Mouse (Mus musculus) adrenal gland, postnatal 4 days (tissue): ENCODE data around the gene Cab39l. TPM values are rescaled to one million over a fixed set of nuclear protein-coding genes. Genes with fewer than 3 reads are reported as not detected.

Experiments used
- DNase-seq, 2 experiments: peaks; one replicate each; pipeline ENCODE4 v3.0.0; 2021 to 2022; ENCODE audit warnings: low spot score in 2 of 2, mixed read lengths in 2 of 2
- total RNA-seq, 2 experiments: library from RNA; stranded (reverse); gene quantifications; 2 replicates each; pipeline ENCODE4 v1.2.3; 2021

The Cab39l gene
- total RNA-seq, 2 experiments from 2014 or later = 28.1 to 28.8 TPM

- no peak for DNase-seq
Observed at GRCm38 (mm10) chr14:59627142-59627680, 186.4 kb downstream of the Cab39l start.

GRCm38 (mm10) chr14:59627823-59628222 lies 187.1 kb downstream of the Cab39l start:
- no peak for DNase-seq

GRCm38 (mm10) chr14:59629308-59629707 lies 188.5 kb downstream of the Cab39l start:
- DNase-seq = no peak

- no peak for DNase-seq
Observed at GRCm38 (mm10) chr14:59630096-59630495, 189.3 kb downstream of the Cab39l start.

- DNase-seq = no peak
Observed at GRCm38 (mm10) chr14:59632067-59632466, 191.3 kb downstream of the Cab39l start.

- no peak for DNase-seq
Observed at GRCm38 (mm10) chr14:59633295-59633898, 192.6 kb downstream of the Cab39l start.

GRCm38 (mm10) chr14:59633988-59634387 lies 193.2 kb downstream of the Cab39l start:
- DNase-seq = no peak

Other genes with a start within 250 kb of the Cab39l start
- gene Rcbtb1, start 239.8 kb upstream of the Cab39l start, total RNA-seq = 10 to 100 TPM; 55.6 to 57.2 TPM
- not detected for gene Gm6904, start 180.8 kb upstream of the Cab39l start, total RNA-seq
- under 1 TPM in 1 of 2 experiments, not detected in 1; 0.25 TPM for gene Phf11a, start 143.4 kb upstream of the Cab39l start, total RNA-seq
- under 1 TPM; 0.56 to 0.64 TPM for gene Phf11b, start 99.6 kb upstream of the Cab39l start, total RNA-seq
- 1 to 10 TPM; 3.6 to 3.9 TPM for gene Phf11d, start 75.5 kb upstream of the Cab39l start, total RNA-seq
- 1 to 10 TPM; 1.0 to 1.1 TPM for gene Phf11c, start 45.6 kb upstream of the Cab39l start, total RNA-seq
- 1 to 10 TPM; 8.8 to 8.9 TPM for gene Setdb2, start 88 bp upstream of the Cab39l start, total RNA-seq
- 10 to 100 TPM; 63.7 to 64.2 TPM for gene Cdadc1, start 157.0 kb downstream of the Cab39l start, total RNA-seq
- 1 to 10 TPM; 5.5 to 8.2 TPM for gene Shisa2, start 184.3 kb downstream of the Cab39l start, total RNA-seq